Mouse (Mus musculus) liver, postnatal 0 days (tissue): ENCODE data around the gene Ahdc1.

Experiments
- CTCF ChIP-seq: sonication (generic); IDR thresholded peaks from 2 replicates; pipeline ENCODE4 v1.5.1; 2016; ENCODE audit warnings: antibody characterized with exemption, low read depth
- EP300 ChIP-seq: IDR thresholded peaks from 2 replicates; pipeline ENCODE4 v1.6.1; 2016; ENCODE audit warnings: antibody characterized with exemption, low read depth, mild to moderate bottlenecking

DNA sequence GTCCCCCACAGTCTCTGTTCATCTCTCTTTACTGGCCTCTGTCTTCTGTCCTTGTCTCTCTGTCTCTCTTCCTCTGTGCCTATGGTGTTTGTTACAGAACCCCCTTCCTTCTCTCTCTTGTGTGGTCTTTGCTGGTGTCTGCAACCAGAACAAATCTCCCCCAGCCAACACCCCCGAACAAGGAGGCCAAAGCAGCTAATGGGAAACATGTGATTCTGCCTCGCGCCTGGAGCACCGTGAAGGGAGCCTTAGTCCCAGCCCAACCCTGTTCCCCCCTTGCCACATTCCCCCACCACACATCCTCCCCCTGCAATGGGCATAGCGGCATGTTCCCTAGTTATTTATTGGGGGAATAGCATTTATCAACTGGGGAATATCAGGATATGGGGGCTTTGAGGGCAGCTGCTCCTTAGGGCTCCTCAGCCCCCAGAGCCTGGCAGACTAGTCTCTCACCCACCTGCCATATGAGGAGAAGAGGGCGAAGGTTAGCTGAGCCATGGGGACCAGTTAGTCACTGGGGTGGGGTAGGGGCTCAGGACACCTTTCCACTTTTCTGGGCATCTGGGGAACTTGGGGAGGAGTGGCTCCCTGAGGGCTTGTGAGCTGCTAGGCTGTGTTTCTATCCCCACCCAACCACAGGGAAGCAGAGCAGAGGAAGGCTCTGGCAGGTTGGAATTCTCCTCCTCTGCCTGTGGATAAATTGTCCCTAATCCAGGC is 41.1 kb downstream of the Ahdc1 start:
- no peak for TF ChIP-seq CTCF
- no peak for TF ChIP-seq EP300
